Mouse (Mus musculus): ENCODE measurements around the gene Emc9.

DNA sequence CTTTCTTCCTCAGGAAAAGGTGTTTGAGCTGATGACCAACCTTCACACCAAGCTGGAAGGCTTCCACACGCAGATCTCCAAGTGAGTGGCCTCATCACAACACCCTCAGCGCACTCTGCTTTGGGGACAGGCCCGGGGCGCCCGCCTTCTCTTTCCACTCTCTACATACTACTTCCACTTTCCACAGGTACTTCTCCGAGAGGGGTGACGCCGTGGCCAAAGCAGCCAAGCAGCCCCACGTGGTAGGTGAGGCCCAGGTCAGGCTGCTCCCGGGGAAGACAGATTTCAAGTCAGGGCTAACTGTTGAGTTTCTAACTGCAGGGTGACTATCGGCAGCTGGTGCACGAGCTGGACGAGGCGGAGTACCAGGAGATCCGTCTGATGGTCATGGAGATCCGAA, 4.4 kb downstream of the Emc9 start:
- TF ChIP-seq GATA1 (IDR thresholded peaks at IDR 0.05; ENCODE audit: low read length) (no peak), TAL1 (IDR thresholded peaks at IDR 0.05; ENCODE audit: low read length) (no peak)

All from erythroblast, embryonic 14.5 days (primary cell).